Mouse (Mus musculus) left cerebral cortex, postnatal 25 days (tissue): ENCODE measurements around the gene E330034G19Rik. TPM values are rescaled to one million over a fixed set of nuclear protein-coding genes. Genes with fewer than 3 reads are reported as not detected.
"Not testable (repeated sequence)": the region's sequence is repeated elsewhere in the genome, so short reads cannot be mapped to it uniquely, and the experiment has no call there.

Source experiments
- DNase-seq, 2 experiments: peaks; one replicate each; pipeline ENCODE4 v3.0.0; 2022; ENCODE audit warnings: low spot score in 2 of 2, mixed read lengths in 1 of 2
- intact Hi-C: fragments of 180-260 bp; cut with DNase I; formaldehyde crosslinking; loops from one replicate; pipeline ENCODE4 v1.15.1; 2025
- total RNA-seq, 2 experiments: library from RNA; stranded (reverse); gene quantifications; 2 replicates each; pipeline ENCODE4 v1.2.3; 2021

Gene E330034G19Rik
- not detected for total RNA-seq

DNA sequence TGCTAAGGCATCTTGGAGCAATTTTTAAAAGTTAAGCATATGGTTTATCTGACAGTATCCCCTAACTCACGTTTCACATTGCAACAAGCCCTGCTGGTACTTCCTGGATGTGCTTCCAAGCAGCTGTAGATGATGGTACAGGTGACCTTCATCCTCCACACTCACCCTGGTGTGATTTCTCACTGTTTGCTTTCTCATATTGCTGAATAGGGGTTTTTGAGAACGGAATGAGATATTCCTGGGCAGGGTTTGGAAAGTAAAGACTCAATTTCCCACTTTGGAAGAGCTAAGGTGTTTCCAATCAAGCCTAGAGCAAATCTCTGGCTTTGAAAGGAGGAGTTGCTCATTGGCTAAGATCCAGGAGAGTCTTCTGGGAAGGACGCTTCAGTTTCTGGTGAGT, at the start of gene E330034G19Rik:
Gene E330034G19Rik, plus strand, starts transcription at position 301 of the 400 bp plus-strand sequence.
- intact Hi-C loops: no loop called here
- no peak for DNase-seq

DNA sequence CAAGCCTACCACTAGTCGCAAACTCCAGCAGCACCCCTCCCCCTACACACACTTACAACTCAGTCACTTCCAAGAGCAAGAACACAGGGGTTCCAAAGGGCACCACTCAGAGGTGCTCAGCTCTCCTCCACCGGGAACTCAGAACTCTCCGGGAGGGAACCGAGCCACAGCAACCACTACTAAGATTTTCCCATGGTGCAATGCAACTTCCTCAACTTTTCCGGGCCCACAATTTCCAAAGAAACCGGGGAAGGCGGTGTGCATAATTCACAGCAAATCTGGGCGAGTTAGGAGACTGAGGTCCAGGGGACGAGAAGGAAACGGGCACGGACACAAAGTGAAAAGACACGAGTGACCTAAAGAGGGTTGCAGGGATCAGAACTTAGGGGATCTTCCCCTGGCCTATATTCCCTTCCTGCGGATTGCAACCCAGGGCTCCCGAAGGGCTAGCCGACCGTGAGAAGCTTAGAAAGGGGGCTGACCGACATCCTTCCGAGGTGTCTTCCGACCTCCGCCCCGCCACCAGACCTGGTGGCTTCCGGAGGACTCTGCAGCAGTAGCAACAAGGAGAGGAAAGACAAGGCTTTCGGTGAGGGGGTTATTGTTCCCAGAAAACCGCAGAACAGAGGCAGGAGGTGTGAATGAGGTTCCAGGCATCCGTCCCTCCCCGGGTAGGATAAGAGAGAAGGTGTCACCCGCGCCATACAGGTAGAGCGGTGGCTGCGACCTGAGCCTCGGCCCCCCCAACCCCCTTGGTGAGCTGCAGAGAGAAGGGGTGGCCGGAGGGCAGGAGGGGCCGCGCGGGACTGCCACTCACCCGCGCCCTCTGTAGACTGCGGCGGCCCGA, 48.5 kb upstream of the E330034G19Rik start:
- peak; percentile 37 to 39 for DNase-seq
- intact Hi-C loops: loop anchor here (2.0 kb wide), 1 partner anchor 62 kb away; no protein-coding TSS in a partner anchor

DNA sequence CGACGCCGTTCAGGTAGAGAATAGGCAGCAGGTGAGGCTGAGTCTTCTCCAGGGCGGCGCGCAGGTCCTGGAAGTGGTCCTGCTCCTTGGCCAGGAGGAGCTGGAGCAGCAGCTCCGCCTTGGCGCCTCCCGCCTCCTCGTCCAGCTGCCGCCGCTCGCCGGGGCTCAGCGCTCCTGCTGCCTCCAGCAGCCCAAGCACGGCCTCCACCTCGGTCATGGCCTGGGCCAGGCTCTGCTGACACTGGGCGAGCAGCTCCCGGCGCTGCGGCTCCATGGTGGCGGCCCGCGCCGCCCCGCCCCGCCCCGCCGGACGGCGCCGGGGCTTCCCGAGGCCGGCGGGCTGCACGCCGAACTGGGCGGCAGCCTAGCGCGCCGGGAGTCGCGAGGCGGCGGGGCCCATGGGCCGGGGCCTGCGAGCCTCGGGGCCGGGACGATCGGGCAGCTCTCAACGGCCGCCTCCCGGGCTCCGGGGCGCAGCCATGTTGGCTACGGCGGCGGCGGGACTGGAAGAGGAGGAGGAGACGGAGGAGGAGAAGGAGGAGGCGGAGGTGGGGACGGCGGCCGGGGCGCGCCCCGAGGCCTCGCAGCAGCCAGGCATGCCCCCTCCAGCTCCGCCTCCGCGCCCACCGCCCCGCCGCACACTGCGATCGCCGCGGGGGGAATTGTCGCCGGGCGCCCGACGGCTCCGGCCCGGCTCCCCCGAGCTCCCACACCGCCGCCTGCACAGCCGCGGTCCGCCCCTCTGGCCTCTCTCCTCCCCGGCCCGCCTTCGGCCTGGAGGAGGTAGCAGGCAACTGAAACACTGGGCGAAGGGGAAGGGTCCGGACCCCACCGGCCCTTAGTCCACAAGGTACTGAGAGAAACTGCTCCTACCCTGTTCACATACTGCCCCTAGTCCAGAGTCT, 47.6 kb upstream of the E330034G19Rik start, which contains the start of gene Dlg5:
Gene Dlg5, minus strand, starts transcription at position 744 of the 905 bp plus-strand sequence.
- intact Hi-C loops: loop anchor here (2.0 kb wide), 1 partner anchor 63 kb away; no protein-coding TSS in a partner anchor
- peak; percentile 46 to 54 for DNase-seq

DNA sequence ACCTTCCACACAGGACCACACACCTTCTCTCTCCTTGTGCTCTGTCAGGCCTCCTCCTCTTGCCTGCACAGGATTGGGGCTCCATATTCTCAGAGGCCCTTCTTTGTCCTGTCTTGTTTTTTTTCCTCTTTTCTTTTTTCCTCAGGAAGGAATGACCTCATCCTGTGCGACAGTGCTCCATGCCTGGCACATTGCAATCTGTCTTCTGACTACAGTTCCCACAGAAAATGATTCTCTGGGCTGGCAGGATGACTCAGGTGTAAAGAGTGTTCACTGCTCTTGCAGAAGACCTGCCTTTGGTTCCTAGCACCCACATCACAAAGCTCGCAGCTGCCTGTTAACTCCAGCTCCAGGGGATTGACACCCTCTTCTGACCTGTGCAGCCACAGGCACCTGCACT, 43.1 kb upstream of the E330034G19Rik start:
- intact Hi-C loops: no loop called here
- no peak for DNase-seq

DNA sequence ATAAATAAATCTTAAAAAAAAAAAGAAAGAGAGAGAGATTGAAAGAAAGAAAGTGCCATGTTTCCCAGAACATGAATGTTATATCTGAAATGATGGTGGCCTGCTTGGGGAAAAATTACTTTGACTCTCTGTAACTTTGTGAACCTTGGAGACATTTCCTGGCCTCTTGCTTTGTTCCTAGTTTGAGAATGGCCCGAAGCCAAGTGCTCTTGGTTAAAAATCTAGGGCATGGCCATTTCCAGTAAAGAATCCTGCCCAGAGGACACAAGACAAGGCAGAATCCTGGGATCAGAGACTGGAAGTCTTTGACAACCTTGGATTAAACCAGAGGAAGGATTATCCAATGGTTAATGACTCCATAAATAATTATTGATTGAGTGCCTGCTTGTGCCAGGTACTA, 41.7 kb upstream of the E330034G19Rik start:
- no peak for DNase-seq
- intact Hi-C loops: no loop called here

DNA sequence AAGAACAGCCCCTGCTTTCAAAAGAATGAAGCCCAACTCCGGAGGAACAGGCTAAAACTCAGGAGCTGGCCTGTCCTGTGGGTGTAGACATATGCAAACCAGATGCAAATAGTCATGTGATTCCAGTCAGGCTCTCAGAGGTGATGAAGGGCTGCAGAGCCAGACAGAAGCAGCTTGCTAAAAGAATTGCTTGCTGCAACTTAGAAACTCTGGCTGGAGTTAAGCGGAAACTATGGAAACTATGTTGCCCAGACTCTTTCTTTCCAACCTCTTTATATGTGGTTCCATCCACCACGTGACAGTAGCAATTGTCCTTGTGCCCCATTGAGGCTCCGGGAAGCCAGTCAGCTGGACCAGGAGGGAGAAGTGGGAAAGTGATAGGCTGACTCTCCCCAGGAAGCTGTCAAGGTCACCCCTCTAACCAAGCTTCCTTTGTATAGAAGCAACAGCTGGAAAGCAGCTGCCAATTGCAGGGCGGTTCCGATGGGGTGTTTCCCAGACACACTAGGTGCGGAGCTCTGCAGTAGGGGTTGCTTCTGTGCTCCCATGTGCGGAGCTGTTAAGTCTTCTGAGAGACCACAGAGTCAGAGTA, 39.3 kb upstream of the E330034G19Rik start:
- DNase-seq: no peak
- intact Hi-C loops: no loop called here

DNA sequence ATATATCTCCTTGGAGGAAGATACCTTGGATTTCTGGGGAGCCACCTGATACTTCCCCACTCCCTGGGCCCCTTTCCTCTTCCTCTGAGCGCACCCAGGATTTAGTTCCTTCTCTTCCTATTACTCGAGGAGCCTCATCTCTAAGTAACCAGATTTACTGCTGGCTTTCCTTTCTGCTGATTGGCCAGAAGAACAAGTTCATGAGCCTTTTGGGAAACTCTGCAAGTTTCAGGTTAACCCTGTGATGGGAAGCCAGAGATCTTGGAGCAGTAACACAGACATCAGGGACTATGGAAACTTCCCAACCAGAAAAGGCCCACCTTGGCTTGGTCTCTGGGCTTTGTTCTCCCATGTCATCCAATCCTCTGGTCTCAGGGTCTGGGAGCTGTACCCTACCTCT, 37.1 kb upstream of the E330034G19Rik start:
- DNase-seq: no peak
- intact Hi-C loops: no loop called here

DNA sequence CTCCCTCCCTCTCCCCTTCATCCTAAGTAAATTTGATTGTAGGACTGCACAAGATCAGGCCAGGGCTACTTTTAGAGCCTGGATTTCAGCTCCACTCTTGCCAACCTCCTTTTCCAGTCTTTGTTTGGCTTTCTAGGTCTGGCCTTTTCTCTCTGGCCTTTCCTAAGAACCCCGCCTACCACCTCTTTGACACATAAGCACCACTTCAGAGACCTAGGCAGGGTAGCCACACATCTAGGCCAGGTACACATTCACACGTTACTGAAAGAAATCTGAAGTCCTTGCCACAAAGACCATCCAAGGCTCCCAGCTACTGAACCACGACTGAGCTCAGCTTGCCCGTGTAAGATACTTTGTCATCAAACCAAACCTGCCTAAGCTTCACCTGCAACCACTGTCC, 32.6 kb upstream of the E330034G19Rik start:
- intact Hi-C loops: no loop called here
- no peak for DNase-seq

DNA sequence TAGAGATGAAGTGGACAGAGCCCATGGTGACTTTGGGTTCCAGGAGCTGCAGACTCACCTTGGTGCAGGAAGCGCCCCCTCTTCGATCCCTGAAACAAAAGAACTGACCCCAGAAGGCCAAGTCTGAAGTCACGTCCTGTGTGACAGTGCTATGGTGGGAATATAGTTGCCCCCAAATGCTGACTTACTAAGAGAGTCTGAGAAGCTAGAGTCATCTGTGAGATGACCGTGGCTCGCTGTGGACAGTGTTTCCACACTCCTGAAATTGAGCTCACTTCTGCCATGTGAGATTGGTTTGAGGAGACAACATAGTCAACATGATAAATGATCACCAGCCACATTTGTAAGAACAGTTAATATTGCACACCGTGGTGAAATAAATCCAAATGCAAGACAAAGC, 30.6 kb upstream of the E330034G19Rik start:
- DNase-seq: no peak
- intact Hi-C loops: no loop called here

DNA sequence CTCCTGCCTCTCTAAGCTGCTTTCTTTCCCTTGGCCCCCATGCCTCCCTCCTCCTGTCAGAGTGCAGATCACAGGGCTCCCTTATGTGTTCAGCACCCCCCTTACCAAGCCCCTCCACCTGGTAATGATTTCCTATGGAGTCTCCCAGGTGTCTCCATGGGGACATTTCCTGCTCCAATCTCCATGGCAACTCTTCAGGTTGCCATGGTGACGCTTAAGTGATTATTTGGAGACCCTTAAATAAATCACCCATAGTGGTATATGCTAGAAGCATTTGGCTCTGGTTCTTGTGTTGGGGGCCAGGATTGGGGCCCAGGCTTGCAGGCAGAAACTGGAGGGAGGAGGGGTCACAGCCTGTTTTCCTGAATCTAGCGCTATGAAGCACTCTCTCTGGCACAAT, 30.1 kb upstream of the E330034G19Rik start:
- peak in 1 of 2 experiments; percentile 43 for DNase-seq
- intact Hi-C loops: no loop called here

DNA sequence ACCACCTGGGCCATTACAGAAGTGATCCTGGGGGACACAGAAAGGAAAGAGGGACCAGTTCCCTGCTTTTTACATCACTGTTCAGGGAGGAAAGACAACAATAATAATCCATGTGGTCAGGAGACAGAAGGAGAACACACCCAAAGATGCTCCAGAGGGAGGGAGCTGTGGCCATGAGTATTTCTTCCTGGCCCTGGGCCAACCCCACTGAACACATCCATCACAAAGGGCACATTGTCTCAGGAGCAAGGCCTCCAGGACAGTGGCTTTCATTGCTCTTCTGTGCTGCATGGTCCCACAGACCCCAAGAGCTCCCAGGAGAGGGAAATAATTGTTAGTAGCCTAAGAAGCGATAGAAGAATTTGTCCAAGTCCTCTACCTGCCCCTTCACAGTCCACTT, 23.4 kb upstream of the E330034G19Rik start:
- intact Hi-C loops: no loop called here
- no peak for DNase-seq

DNA sequence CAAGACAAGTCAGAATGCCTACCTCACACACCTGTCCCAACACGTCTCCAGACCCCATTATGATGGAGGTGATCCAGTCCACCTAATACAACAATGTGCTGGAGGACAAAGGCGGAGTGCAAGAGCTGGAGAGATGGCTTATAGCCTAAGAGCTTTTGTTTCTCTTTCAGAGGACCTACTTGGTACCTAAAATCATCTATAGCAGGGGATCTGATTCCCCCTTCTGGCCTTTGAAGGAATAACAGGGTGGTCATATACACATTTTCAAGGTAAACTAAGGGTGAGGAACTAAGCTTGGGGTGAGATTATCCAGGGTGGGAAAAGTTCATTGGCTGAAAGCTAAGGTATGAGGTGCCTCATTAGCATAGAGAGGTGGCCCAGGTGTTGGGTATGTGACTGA, 19.4 kb upstream of the E330034G19Rik start:
- intact Hi-C loops: no loop called here
- DNase-seq: peak; percentile 36 to 48

DNA sequence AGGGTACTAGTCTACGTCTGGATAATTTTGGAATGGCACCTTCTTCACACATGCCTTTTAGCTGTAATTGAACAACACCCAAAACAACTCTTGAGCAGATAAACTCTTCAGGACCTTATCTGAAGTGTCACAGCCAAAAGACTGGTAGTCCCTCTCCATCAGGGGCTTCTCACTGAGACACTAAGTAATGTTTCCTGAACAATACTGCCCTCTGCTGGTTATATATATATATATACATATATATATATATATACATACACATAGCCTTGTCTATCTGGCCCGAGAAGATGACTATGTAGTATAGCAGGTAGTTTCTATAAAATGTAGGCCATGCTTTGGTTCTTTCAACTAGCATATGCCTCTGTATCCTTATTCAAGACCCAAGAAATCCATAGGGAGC, 17.5 kb upstream of the E330034G19Rik start:
- intact Hi-C loops: loop anchor here (2.0 kb wide), 2 partner anchors 93 to 207 kb away; no protein-coding TSS in a partner anchor
- DNase-seq: no peak

DNA sequence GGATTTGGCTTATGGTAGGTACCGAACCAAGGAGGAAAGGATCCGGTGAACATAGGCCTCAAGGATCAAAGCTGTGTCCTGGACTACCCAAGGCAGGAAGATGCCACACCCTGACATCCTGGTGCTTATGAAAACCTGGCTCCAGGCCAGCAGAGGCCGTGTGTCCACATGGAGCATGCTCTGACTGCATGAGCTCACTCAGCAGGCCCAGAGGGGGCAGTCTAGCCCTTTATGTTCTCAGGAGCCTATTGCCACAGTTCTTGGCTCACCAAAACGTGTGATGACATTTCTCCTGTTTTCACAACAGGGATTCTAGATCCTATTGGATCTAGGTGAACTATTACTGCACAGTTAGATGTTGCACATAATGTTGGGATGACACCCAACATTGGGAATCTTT, 11.7 kb upstream of the E330034G19Rik start:
- no peak for DNase-seq
- intact Hi-C loops: no loop called here

DNA sequence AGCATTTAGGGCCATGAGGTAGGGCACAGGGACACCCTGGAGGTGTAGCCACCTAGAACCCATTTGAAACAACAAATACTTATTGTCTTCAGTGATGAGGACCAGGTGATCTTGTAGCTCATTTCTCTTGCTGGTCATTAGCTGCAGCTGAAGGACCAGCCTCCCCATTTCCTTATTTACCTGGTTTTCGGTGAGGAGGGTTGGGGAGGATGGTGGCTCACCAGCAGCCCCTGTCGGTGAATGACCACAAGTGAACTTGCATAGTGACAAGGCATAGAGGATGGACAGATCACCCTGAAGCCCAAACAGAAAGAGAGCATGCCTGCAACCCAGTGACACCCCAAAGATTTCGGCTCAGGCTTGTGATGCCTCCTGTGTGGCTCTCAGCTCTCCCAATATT, 10.7 kb upstream of the E330034G19Rik start:
- no peak for DNase-seq
- intact Hi-C loops: no loop called here

DNA sequence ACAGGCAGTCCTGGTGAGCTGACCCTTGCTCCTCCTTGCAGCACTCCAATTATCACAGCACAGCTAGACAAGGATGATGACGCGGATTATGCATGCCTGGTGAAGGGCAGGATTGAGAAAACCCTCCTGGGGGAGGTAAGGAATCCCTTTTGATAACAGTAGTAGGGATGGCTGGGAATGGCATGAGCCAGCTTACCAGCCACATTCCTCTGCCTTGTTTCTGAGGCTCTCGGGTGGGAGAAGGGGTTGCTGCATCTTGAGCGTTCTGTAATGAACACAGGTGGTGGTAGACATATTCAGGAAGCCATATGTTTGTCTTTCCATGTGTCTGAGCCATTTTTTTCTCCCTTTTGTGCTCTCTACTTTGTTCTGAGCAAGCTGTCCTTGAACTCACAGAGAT, 6.9 kb upstream of the E330034G19Rik start:
- no peak for DNase-seq
- intact Hi-C loops: no loop called here

DNA sequence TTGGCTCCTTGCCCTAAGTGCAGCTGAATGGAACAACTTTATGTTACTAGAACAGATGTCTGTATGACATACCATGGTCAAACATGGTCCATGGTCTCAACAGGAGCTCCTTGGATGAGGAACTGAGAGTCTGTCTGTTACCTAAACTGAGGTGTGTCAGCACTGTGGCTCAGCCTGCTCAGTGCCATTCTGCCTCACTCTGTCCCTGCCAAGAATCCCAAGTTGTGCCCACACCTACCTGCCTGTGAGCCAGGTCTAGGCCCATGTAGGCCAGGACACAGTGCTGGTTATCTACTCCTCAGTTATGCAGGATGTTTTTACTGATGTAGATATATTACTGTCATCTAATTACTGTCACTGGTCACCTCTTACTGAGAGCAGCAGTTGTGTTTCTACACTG, 2.3 kb upstream of the E330034G19Rik start:
- intact Hi-C loops: no loop called here
- DNase-seq: no peak

DNA sequence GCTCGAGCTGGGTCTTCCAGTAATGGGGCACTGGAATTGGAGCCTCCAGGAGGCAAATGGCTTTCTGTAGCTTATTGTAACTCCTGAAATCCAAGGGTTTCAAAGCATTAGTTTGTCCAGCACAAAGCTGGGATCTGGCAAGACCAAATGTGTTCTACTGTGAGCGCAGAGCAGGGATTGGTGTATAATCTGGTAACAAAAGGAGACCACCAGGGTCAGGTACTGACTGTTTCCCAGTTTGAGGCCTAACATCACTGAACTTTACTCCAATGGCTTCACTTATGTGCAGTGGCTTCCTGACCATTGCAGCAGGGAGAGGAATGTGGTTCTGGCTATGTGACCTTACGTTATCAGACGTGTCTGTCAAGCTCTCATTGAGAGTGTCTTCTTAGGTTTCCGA, 617 bp downstream of the E330034G19Rik start:
- DNase-seq: no peak
- intact Hi-C loops: no loop called here

DNA sequence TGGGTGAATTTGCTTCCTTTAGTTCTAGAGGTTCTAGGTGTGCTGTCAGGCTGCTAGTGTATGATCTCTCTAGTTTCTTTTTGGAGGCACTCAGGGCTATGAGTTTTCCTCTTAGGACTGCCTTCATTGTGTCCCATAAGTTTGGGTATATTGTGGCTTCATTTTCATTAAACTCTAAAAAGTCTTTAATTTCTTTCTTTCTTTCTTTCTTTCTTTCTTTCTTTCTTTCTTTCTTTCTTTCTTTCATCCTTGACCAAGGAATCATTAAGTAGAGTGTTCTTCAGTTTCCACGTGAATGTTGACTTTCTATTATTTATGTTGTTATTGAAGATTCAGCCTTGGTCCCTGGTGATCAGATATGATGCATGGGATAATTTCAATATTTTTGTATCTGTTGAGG, 9.1 kb downstream of the E330034G19Rik start:
- not testable (repeated sequence) for DNase-seq
- intact Hi-C loops: loop anchor here (10.0 kb wide), 1 partner anchor 53 kb away; no protein-coding TSS in a partner anchor

DNA sequence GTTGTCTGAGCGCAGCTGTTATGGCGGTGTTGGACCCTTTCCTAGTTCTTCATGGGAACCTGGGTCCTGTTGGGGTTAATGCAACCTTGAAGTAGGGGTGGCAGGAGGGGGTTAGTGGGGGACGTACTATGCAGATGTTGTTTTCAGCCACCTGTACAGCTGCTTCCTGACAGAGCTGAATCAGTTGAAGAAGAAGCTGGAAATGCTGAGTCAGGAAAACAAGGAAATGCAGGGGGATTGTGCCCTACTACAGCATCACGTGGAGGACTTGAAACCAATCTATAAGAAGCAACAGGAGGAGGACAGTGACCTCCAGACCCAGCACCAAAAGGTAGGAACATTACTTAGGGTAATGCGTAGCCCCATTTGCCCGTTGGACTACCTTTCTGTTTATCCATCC, 13.7 kb downstream of the E330034G19Rik start:
- DNase-seq: no peak
- intact Hi-C loops: loop anchor here (10.0 kb wide), 1 partner anchor 48 kb away; no protein-coding TSS in a partner anchor
